Mouse (Mus musculus): ENCODE results near the gene Aptx. TPM values are rescaled to one million over a fixed set of nuclear protein-coding genes. Genes with fewer than 3 reads are reported as not detected.

Aptx gene
- total RNA-seq, 2 experiments from 2014 or later = 16.9 to 17.9 TPM

- no peak for DNase-seq (ENCODE audit: low spot score in 2 of 2)
These were observed 26.7 kb downstream of the Aptx start for GRCm38 (mm10) chr4:40676338-40676737.

DNA sequence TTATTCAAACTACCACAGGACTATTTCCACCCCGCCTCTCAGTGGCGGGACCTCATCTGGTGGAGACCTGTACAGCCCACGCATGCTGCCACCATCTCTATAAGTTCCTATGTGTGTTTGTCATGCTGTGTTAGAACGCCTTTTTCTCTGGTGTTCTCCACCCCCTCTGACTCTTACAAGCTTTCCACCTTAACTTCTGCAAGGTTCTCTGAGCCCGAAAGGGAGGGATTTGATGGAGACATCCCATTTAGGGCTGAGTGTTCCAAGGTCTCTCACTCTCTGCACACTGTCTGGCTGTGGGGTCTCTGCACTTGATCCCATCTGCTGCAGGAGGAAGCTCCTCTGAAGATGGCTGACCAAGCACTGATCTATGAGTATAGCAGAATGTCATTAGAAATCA is 29.5 kb downstream of the Aptx start:
- DNase-seq (ENCODE audit: low spot score in 2 of 2) = no peak

GRCm38 (mm10) chr4:40666237-40667012 is 36.6 kb downstream of the Aptx start:
- no peak for DNase-seq (ENCODE audit: low spot score in 2 of 2)

DNA sequence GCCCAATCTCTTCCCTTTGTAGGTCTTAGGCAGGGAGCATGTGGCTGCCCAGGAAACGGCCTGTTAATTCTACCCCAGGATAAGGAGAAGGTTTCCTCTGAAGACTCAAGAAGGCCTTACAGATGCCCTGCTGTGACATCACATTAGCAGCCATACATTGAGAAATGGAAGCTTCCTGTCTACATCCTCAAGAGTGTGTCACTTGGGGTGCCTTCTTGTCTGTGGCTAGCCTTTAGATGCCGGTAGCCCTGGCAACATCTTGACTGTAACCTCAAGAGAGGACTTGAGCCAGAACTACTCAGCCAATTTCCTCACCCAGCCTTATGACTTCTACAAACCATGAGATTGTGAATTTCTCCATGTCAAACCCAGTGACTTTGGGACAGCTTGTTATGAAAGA is 51.9 kb downstream of the Aptx start:
- no peak for DNase-seq (ENCODE audit: low spot score in 2 of 2)

GRCm38 (mm10) chr4:40649111-40649510 is 53.9 kb downstream of the Aptx start:
- DNase-seq (ENCODE audit: low spot score in 2 of 2) = peak in 1 of 2 experiments; percentile 3

- no peak for DNase-seq (ENCODE audit: low spot score in 2 of 2)
These were observed 59.4 kb downstream of the Aptx start for GRCm38 (mm10) chr4:40643567-40643966.

GRCm38 (mm10) chr4:40640991-40641390 is 62.0 kb downstream of the Aptx start:
- no peak for DNase-seq (ENCODE audit: low spot score in 2 of 2)

Small RNAs within 50 kb of the gene (microRNA-seq; reads per million reads assigned to microRNA genes)
- gene Mir207 (ENCODE audit: borderline number of aligned reads in 2 of 2) = 0 reads per million in 2 experiments

Other genes with a start within 250 kb of the Aptx start
- gene Tmem215, start 231.0 kb downstream of the Aptx start, total RNA-seq (2021) = not detected
- 100 to 1,000 TPM; 775 to 974 TPM for gene Dnaja1, start 19.0 kb upstream of the Aptx start, total RNA-seq (2021)
- gene Smu1, start 54.7 kb upstream of the Aptx start, total RNA-seq (2021) = 10 to 100 TPM; 50.5 to 61.7 TPM
- gene B4galt1, start 150.8 kb upstream of the Aptx start, total RNA-seq (2021) = 10 to 100 TPM; 53.1 to 62.5 TPM
- gene Spink4, start 216.9 kb upstream of the Aptx start, total RNA-seq (2021) = 100 to 1,000 TPM in 1 of 2 experiments, not detected in 1; 120 TPM
- gene Bag1, start 245.1 kb upstream of the Aptx start, total RNA-seq (2021) = 100 to 1,000 TPM; 306 to 371 TPM
- 100 to 1,000 TPM in 1 of 2 experiments, 10 to 100 TPM in 1; 95.1 to 114 TPM for gene Chmp5, start 245.2 kb upstream of the Aptx start, total RNA-seq (2021)

Data from adrenal gland, adult 18-20 months (tissue).